Mouse (Mus musculus) frontal cortex, postnatal 36 days (tissue): Measurements from ENCODE around the gene Gm28490.
"Not testable (repeated sequence)": the region's sequence is repeated elsewhere in the genome, so short reads cannot be mapped to it uniquely, and the experiment has no call there.

Experiments
- DNase-seq, 2 experiments: peaks; one replicate each; pipeline ENCODE4 v3.0.0; 2022; ENCODE audit warnings: low spot score in 2 of 2

Gm28490 gene

DNA sequence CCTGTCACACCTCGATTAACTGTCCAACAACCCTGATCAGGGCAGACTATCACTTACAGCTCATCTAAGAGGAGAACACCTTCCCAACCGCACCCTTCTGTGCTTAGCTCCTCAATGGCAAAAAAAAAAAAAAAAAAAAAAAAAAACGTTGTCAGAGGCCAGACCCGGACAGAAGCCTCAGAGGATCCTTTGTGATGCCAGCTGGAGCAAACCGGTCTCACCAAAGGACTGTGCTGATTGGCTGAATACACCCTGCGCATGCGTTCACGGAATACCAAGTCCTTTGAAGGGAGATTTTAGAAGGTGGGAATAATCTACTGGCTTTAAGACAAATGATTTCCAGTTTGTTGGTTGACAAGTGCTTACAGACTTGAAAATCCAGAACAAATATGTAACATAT lies at the start of gene Gm28490:
Gm28490 (minus strand) TSS at position 101 of the 400 bp plus-strand sequence.
- not testable (repeated sequence) for DNase-seq
